Mouse (Mus musculus) bone marrow macrophage, adult 2 months (primary cell): ENCODE measurements at regions not wholly inside any gene's neighbourhood (a gene's known extent, or its start where the extent isn't known, plus 50 kb on each side); places are given as distances from the start of the nearest gene placed in this dataset.

ENCODE experiments used
- CTCF ChIP-seq: IDR thresholded peaks from 2 replicates; pipeline ENCODE4 v1.5.1; 2012; ENCODE audit warnings: low read depth, mild to moderate bottlenecking, low read length, moderate library complexity
- POLR2A ChIP-seq: IDR thresholded peaks from 2 replicates; pipeline ENCODE4 v1.6.1; 2012; ENCODE audit warnings: mild to moderate bottlenecking, low read depth, low read length, borderline replicate concordance

GRCm38 (mm10) chr6:5566582-5566981 is 70.5 kb upstream of the Pdk4 start:
- TF ChIP-seq POLR2A (no peak), CTCF (no peak)
